Mouse (Mus musculus): ENCODE measurements at regions not wholly inside any gene's neighbourhood (a gene's known extent, or its start where the extent isn't known, plus 50 kb on each side); places are given as distances from the start of the nearest gene placed in this dataset.

DNA sequence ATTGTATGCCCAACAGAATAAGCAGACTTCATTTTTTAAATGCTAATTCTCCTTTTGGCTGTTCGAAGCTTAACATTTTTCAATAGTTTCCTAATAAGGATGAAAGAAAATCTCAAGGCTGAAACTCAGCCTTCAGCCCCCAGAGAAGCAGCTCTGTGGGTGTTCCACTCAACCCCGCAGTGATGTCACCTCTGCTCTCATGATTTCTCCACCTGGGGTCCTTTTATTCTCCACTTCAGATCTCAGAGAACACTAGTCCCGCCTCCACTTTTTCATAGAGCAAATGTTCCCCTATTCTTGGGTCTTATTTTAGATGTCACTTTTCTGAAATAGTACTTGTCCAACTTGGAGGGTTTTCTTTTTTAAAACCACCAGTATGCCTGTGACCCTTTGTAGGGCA is 567.3 kb downstream of the Cntn3 start:
- no peak for DNase-seq

DNA sequence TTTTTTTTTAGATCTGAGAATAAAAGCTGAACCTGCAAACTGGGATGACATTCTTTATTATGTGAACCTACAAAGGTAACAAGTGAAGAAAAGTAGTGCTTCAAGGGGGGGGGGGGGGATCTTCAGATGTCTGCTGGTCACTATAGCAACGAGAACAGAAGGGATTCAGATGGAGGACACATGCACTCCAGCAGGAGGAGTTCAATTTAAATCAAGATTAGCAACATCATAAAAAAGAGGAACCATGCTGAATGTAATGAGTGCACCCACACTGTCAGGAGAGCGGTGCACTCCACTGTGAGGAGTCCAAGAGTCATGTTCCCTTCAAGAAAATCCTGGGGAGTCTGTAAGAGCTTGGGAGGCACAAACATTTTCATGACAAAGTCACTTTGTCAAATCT is 574.7 kb downstream of the Cntn3 start:
- DNase-seq: no peak

DNA sequence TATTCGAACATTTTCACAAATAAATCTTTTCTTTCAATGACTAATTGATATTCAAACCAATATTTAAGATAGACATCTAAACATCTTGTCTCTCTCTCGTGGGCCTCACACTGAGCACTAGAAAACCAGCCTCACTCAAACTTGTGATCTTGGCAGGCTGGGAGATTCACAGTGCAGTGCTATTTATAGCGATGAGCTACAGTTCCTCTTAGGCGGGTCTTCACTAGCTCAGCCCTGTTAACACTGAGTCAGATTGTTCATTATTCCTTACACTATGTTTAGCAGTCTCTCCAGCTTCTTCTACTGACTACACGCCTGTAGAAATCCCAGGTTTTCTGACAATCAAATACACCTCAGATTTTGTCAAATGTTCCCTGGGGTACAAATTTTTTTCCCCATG is 575.3 kb downstream of the Cntn3 start:
- no peak for DNase-seq

DNA sequence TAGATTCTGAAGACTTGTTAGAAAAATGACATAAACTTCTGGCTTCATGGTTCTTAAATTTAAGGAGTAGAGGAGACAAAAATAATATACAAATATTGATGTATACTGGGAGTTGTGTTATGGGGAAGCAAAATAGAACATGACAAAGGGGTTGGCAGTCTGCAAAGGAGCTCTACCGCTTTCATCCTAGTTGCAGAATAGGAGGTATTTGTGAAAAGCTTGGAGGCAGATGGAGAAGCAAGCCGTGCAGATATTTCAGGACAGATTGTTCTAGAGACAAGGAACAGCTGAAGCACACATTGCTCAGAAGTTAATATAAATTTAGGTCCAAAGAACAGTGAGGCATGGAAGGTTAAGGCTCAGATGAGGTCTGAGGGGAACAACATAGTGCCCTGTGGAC is 580.1 kb downstream of the Cntn3 start:
- DNase-seq: no peak

DNA sequence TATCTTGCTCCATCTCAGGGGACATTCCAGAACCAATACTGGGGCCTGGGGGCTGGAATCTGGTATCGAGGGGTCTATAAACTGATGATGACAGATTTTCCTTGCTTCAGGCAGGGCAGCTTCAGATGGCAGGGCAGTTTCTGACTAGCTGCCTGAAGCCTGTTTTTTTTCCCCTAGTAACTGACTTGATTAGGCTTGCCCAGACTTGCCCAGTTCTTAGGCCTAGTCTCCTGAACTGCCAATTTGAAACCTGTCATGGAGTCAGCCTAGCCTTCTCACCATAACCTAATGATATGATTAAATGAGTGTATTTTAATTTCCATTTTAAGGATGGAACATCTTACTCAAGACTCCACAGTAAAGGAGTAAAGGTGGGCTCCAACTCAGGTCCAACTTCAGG is 591.2 kb downstream of the Cntn3 start:
- DNase-seq: no peak

- no peak for DNase-seq
These were observed 593.7 kb downstream of the Cntn3 start for GRCm38 (mm10) chr6:101979213-101979612.

DNA sequence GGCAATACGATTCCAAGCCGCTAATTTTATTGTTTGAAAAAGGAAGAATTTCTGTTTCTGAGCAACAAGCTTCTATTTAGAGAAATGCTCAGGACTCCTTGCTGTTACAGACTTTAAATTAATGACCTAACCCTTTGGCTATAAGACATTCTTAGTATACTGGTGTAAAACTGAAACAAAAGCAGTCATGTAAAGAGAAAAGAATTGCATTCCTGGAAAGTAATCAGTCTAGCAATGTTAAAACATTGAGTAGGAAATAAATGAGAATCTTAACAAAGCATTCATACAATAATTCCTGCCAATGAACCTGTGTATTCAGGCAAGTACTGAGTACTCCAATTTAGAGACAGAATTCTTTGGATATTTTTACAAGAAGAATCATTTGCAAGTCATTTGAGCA is 587.2 kb upstream of the Pdzrn3 start:
- DNase-seq: no peak

- peak; percentile 77 for DNase-seq
These were observed 583.8 kb upstream of the Pdzrn3 start for GRCm38 (mm10) chr6:101961476-101961875.

- no peak for DNase-seq
These were observed 572.0 kb upstream of the Pdzrn3 start for GRCm38 (mm10) chr6:101949681-101950080.

GRCm38 (mm10) chr6:101948950-101949349 is 571.3 kb upstream of the Pdzrn3 start:
- no peak for DNase-seq

DNA sequence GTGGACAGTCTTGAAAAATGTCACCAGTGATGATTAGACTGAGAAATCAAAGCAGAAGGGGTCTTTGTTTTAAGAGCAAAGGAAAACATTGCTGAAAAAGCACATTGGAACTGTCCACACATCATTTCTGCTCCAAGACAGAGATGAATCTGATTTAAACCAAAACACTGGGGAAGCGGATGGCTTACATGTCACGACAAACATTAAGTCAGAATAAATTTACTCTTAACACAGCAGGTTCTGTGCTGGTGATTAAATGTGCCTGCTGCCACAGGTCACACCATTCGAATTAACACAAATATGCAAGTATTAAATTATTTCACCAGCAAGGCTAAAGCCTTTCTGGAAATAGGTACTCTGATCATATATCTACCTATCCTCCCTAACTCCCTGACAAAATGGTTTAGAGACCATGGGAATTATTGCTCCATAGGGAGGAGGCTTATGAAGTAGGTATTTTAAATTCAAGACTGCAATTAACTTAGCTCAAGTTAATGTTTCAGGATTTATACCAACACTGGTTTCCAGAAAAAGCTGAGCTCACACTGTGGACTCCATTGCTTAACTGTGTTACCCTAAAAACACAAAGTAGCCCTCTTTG is 562.7 kb upstream of the Pdzrn3 start:
- DNase-seq: no peak

DNA sequence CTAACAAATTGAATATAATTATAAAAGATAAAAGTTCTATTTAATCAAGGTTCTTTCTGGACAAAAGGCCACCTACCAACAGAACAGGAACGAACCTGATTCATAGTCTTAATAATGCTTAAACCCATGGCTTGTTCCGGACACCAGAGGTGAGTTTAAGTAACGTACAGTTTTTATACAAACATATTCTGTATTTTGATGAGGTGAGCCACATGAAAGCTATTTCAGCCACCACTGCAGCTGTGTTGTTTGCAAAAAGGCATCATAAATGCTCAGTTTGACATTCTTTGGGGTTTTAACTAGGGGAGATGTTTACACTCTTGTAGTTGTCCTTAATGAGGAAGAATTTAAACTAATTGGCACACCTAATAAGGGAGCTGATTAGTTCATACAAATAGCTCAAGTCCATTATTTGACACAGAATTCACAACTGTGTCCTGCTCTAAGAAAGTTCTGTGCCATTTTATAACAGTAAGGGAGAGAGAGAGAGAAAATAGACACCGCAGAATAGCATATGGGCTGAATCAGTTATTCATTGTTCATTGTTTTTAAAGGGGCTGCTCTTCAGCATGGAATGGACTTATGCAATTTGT is 560.8 kb upstream of the Pdzrn3 start:
- DNase-seq: no peak

DNA sequence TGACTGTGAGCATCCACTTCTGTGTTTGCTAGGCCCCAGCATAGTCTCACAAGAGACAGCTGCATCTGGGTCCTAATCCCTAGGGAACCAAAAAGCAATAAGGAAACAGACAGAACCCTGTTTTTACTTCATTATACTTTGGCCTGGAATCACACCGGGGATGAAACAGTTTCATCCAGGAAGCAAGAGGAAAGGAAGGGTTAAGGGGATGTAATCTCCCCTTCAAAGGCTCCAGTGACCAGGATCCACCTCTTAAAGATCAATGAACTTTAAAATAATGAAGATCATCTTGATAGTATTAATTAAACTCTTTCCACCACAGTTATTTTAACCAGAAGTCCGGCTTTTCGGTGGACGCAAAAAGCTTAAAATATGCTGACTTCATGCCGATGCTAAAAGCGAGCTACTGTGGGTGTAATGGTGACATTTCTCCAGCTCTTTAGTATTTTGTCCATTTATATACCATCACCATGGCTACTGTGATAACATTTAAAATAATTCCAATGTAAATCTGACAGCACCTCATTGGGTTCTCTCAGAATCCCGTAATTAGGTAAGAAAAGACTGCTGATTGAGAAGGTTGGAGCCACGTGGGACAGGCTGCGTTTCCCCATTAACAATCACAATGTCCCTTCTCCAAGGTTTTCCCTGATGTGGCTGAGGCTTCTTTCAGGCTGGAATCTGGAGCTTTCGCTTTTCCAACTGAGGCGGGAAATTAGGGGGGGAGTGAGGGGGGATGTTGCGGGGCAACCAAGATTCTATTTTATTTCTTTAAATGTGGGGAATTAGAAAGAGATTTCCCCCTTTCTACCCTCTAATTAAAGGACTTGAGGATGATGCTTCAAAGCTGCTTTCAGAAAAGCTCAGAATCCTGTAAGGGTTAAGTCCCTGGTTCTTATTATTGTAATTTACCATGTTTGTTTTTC is 560.0 kb upstream of the Pdzrn3 start:
- no peak for DNase-seq

- DNase-seq: no peak
These were observed 554.1 kb upstream of the Pdzrn3 start for GRCm38 (mm10) chr6:101931768-101932167.

GRCm38 (mm10) chr6:101921686-101922085 is 544.0 kb upstream of the Pdzrn3 start:
- no peak for DNase-seq

GRCm38 (mm10) chr6:101921186-101921585 is 543.5 kb upstream of the Pdzrn3 start:
- DNase-seq: peak; percentile 30

GRCm38 (mm10) chr6:101918914-101919313 is 541.2 kb upstream of the Pdzrn3 start:
- DNase-seq: no peak

DNA sequence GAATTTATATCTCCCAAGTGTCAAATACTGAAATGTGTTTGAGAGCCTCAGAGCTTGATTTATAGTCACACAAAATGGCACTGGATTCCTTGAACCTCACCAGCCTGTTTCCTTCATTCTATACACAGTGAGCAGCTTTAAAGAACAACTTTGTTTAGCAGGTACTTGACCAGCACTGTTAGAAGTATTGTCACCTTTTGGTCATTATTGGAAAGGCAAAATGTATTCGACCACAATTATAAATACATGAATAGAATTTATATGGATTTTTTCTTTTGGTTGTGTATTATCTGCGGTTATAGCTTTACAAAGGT is 527.3 kb upstream of the Pdzrn3 start:
- DNase-seq: no peak

- no peak for DNase-seq
These were observed 526.7 kb upstream of the Pdzrn3 start for GRCm38 (mm10) chr6:101904234-101905028.

DNA sequence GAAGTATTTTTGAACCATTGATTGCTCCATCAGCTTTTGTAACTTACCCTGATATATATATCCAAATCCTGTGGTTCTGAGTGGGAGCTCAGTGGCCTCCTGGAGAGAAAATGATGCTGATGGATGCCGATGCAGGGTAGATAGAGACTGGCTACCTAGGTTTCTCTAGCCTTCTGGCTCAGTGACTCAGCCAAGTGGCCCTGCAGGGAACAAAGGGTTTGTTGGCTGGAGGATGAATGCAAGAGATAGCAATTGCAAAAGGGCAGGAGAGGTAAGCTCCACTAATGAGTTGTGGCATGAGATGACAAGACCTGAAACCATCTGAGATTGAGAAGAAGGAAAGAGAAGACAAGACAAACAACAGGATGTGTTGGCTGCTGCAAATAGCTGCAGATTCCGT is 524.6 kb upstream of the Pdzrn3 start:
- DNase-seq: no peak

DNA sequence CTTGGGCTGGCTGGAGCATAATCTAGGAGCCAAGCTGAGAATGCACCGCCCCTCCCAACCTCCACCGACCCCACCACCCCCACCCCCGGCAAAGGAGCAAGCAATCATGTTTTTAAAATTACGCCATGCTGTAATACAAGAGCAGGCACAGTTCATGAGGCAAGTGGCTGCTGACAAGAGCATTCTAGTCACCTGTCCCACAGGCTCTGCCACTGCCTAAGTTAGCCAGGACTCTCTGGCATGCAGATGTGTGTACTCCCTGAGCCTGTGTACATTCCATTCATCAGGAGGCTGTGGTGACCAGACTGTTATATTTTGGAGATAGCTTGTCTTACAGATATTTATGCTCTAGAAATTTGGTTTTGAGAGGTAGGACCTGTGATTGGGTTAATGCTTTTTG is 520.8 kb upstream of the Pdzrn3 start:
- DNase-seq: no peak

DNA sequence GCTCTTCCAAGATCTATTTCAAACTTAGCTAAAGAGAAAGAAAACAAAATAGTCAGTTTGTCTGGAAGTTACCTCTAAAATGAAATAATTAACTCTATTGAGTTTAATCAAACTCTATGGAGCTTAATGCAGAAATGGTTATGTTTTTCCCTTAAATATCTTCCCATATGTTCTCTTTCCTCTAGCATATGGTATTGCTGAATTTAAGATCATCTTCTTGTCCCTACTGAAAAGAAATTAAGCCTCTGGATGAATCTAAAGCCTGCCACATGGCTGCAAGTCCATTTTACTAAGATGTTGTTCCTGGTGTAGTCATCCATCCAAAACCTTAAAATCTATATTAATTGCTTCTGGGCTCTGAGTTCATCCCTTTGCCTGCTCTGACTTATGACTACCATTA is 513.0 kb upstream of the Pdzrn3 start:
- DNase-seq: no peak

- peak; percentile 6 for DNase-seq
These were observed 505.2 kb upstream of the Pdzrn3 start for GRCm38 (mm10) chr6:101882938-101883337.

DNA sequence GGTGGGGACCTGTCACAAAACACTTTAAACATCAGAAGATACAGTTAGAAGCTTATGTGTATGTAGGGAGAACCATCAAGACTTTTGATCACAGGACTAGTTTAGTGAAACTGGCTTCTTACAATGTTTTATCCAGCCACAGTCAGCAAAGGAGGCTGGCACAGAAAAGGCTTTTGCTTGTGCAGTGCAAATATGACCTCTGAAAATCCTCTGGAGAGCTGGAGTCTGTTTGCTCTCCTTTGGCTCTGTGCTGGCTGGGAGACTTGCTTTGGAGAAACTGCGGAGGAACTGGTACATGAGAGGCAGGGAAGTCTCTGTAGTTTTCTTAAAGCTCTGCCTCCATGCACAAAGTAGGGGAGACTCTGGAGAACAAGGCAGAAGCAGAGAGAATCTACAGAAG is 497.2 kb upstream of the Pdzrn3 start:
- no peak for DNase-seq
